Mouse (Mus musculus) ovary, postnatal 10 days (tissue): Measurements from ENCODE around the gene Zim1.

Experiments used
- DNase-seq: peaks from one replicate; pipeline ENCODE4 v3.0.0; 2022; ENCODE audit warnings: low spot score

Zim1 gene

DNA sequence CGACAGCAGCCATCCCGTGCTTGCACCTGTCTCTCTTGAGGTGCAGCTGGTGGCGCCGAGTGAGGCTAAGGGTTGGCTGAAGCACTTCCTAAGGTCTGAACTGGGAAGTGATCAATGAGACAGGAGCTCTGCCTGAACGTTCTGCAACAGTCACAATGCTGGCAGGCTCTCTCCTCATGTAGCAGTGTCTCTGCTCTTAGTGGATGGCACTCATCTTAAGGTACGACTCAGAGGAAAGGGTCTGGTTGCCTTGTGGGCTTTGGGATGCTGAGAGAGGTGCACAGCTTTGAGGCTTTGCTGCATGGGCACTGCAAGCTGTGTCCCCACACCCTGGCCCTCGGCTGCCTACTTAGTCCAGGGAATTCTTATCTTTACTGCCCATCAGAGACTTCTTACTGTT, 45.0 kb downstream of the Zim1 start:
- no peak for DNase-seq

DNA sequence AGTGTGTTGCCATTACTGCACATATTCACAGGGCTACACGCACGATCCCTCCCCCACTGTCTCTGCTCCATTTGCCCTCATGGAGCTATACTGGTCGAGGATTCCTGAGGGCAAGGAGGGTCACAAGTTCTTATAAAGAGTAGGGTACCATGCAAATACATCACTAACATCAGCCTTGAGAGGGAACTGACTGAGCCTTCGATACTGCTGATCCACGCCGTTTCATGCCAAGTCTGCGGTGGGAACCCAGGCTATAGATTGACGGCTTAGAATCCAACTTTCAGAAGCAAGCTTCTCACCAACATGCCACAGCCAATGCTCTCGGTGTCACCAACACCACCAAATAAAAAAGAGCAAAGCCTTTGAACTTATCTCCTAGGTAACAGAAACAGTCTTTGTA, 45.7 kb downstream of the Zim1 start:
- DNase-seq, result no peak

- no peak for DNase-seq
Measured at GRCm38 (mm10) chr7:6645821-6646220, 50.4 kb downstream of the Zim1 start.

DNA sequence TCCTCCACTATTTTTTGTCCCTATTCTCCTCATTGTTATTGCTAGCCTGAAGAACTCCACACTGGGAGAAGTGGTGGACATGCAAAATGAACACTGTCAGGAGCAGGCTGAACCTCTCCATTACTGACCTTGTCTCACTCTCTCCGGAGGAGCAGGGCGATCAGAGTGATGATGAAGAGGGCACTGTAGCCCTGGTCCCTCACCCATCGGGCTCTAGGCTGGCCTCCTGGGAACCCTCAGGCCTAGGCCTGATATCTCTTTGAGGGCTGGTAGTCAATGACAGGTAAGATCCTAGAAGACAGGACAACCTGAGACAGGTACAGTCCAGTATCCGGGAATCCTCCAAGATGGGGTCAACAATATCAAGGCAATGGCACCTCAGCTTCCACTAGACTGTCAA, 58.2 kb downstream of the Zim1 start:
- DNase-seq, result no peak

- no peak for DNase-seq
Measured at GRCm38 (mm10) chr7:6636741-6637140, 59.5 kb downstream of the Zim1 start.

GRCm38 (mm10) chr7:6635831-6636230, 60.4 kb downstream of the Zim1 start:
- DNase-seq, result no peak
